Mouse (Mus musculus) right cerebral cortex, postnatal 10 days (tissue): Measurements from ENCODE around the gene Pde9a.
"Not testable (repeated sequence)": the region's sequence is repeated elsewhere in the genome, so short reads cannot be mapped to it uniquely, and the experiment has no call there.

Experiments used
- DNase-seq, 2 experiments: peaks; one replicate each; pipeline ENCODE4 v3.0.0; 2021; ENCODE audit warnings: low spot score in 2 of 2

Pde9a gene

GRCm38 (mm10) chr17:31385671-31386665 is at the start of gene Pde9a:
Gene Pde9a, plus strand, starts transcription at chr17:31386210.
- DNase-seq, result peak; percentile 86 to 87

GRCm38 (mm10) chr17:31339769-31340168 is 46.2 kb upstream of the Pde9a start:
- DNase-seq, result no peak

- DNase-seq, result peak; percentile 74 to 84
Observed at GRCm38 (mm10) chr17:31342191-31342590, 43.8 kb upstream of the Pde9a start.

GRCm38 (mm10) chr17:31344172-31344801 is 41.7 kb upstream of the Pde9a start:
- DNase-seq, result peak in 1 of 2 experiments; percentile 80

DNA sequence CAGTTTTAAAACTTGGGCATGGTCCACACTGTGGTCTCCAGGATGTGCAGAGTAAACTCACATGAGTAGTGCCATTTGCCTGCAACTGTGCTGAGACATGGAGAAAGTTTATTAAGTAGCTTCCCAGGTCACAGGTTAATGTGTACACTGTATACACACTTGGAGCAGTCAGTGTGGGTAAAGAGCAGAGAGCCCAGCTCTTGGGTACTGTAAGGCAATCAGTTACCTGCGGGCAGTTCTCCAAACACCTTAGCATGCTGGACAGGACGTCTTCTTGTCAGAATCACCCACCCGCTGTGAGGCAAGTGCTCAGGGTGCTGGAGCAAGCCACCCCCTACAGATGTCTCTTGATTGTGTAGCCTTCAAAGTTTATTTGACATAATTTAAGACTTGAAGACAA is 41.2 kb upstream of the Pde9a start:
- no peak for DNase-seq

- no peak for DNase-seq
Observed at GRCm38 (mm10) chr17:31348129-31348528, 37.9 kb upstream of the Pde9a start.

DNA sequence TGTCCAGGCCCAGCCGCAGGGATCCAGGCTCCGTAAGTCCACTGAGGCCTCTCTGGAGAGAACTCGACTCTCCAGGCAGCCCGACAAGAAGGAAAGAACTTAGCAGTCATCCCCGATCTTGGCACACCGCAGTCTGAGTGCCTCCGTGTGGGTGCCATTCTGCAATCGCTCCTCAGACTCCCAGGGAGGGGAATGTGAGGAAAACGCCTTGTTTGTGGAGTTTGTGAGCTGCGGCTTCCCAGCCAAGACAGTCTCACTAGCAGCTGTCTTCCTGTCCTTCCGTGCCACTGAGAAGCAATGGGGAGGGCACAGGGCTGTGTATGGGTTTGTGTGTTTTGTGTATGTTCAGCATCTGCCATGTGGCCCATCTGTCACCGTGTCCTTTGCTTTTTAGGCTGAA is 36.6 kb upstream of the Pde9a start:
- peak; percentile 60 to 71 for DNase-seq

GRCm38 (mm10) chr17:31351984-31352383 is 34.0 kb upstream of the Pde9a start:
- DNase-seq, result no peak

DNA sequence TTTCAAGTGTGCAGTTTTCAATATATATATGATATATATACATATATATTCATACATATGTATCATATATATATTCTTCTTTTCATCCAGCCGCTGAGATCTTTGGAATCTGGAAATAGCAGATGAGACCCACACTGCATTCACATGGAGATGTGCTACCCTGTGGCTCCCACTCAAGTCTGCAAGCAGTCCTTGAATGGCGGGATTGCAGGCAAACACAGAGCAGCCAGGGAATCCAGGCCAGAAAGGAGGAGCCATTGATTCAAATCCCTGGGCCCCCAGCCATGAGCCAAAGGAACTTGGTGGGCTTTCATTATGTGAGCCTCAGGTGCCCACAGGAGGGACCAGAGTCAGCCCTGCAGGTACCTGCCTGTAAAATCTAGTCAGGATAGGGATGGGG is 32.8 kb upstream of the Pde9a start:
- peak; percentile 61 to 70 for DNase-seq

DNA sequence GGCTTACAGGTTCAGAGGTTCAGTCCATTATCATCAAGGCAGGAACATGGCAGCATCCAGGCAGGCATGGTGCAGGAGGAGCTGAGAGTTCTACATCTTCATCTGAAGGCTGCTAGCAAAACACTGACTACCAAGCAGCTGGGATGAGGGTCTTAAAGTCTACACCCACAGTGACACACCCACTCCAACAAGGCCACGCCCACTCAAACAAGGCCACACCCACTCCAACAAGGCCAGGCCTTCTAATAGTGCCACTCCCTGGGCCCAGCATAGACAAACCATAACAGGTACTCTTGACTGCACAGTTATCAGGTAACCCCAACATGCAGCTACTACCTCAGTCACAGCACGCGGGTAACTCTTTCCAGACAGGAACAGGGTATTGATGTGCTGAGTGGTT is 31.3 kb upstream of the Pde9a start:
- DNase-seq, result not testable (repeated sequence)

GRCm38 (mm10) chr17:31355792-31356502 is 30.1 kb upstream of the Pde9a start:
- no peak for DNase-seq

DNA sequence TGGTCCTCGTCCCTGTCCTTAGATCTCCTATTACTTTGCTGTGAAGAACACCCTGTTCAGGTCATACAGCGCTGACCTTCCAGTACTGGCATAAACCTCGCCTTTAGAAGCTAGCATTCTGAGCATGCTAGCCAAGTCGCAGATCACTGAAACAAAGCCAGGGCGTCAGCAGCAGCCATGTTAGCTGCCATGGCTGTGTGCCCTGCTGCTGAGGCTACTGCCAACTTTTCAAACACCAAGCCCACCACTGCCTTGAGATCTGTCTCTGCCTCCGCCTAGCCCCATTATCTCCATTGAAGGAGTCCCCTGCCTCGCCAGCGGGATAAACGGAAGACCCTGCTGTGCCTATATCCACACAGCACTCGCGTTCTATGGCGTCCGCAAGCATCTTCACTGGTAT is 25.4 kb upstream of the Pde9a start:
- DNase-seq, result peak; percentile 69 to 76

DNA sequence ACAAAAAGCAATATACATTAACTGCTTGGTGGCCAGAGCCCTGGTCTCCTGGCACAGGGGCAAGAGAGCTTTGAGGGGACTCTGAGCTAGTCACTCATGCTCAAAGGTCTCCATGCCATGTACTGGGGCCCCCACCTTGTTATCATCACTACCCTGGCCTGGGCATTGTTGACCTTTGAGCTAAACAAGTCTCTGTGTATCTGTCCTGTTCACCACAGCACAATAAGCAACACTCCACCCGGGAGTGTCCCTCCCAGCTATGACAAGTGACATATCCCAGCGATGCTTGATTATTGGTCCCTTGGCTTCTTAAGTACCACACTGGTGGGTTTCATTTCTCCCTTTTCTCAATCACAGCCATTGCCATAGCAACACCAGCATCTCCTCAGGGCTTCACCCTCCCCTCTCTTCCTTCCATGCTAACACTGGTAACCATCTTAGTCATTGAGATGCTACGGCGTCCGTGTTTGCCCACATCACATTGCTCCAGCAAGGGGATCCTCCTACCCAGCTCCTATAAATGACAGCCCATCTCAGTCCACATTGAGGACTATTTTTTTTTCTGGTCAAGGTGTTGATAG is 20.3 kb upstream of the Pde9a start:
- peak in 1 of 2 experiments; percentile 69 for DNase-seq

- no peak for DNase-seq
Observed at GRCm38 (mm10) chr17:31370221-31370620, 15.8 kb upstream of the Pde9a start.

- DNase-seq, result no peak
Observed at GRCm38 (mm10) chr17:31370931-31371330, 15.1 kb upstream of the Pde9a start.

GRCm38 (mm10) chr17:31377961-31378360 is 8.0 kb upstream of the Pde9a start:
- DNase-seq, result peak; percentile 82 to 84

DNA sequence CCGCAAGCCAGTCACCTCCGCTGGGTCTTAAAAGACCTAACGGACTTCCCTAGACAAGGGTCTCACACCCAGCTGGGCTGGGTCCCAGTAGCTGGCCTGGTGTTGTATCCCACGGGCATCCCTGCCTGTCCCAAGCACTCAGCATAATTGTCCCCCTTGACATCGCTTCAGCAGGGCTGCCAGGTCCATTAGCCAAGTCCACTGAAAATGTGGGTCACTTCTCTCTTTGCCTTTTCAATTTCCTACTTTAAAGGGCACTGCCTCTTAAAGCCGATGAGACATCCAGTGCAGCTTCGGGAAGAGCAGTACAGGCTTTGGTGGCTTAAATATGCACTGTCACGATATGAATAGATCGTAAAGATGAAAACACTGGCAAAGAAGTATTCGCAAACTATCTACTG is 7.6 kb upstream of the Pde9a start:
- peak; percentile 73 to 76 for DNase-seq

DNA sequence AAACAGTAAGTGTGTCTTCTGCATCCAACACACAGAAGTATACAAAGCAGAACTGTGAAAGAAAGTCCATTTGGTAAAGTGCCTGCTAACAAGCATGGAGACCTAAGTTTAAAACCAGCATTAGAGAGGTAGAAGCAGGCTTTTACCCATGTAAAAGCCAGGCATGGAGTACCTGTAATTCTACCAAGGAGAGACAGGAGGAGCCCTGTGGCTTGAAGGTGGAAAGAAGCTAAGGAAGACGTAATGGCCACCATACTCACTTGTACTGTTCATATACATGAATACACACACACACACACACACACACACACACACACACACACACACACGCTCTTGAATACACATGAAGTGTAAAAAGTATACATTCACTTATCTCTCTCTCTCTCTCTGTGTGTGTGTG is 6.9 kb upstream of the Pde9a start:
- no peak for DNase-seq

DNA sequence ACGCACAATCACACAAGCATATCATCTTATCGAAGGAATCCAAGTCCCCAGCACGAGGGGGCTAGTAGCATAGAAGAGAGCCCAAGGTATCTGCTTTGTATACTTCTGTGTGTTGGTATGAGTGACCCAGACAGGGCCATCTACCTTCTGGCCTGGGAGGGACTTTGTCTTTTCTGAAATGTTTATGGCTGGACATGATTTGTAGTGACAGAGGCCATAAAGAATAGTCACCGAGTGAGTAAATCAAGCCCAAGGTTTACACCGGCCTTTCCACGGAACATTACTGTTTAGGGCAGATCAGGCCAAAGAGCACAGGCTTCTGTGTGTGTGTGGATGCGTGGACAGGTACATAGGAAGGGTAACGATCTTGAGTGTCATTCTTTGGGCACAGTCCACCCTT is 6.1 kb upstream of the Pde9a start:
- no peak for DNase-seq

DNA sequence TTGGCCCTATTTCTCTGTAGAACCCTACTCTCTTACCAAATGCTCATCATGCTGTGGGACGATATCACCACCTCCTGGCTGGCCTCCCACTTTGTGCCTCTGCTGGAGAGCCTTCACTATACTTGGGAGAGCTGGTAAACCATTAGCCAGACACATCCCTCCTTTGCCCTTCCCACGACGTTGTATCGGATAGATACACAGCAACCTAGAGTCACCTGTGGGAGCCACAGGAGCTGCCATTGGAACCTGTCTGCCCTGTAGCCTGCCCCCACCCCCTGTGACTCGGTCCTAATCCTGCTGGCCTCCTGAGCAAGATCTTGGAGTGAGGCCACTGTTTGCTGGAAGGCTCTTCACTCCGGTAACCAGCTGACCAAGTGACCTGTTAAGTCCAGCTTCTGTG is 2.7 kb upstream of the Pde9a start:
- DNase-seq, result no peak

- no peak for DNase-seq
Observed at GRCm38 (mm10) chr17:31384968-31385627, 912 bp upstream of the Pde9a start.
